Mouse (Mus musculus) midbrain, embryonic 16.5 days (tissue): ENCODE data around the gene Ptger3. TPM values are rescaled to one million over a fixed set of nuclear protein-coding genes. Genes with fewer than 3 reads are reported as not detected.

Experiments
- ATAC-seq: fragments of 200-750 bp; cut with Nextera tagmentation; 2 replicates; pipeline ENCODE4 v1.8.0; 2017; ENCODE audit warnings: moderate TSS enrichment
- H3K27ac ChIP-seq: fragments of 300-500 bp; sonication (generic); 2 replicates; pipeline ENCODE4 v1.5.1; 2014; ENCODE audit warnings: mild to moderate bottlenecking, low read length, mixed read lengths
- H3K27me3 ChIP-seq: fragments of 300-500 bp; sonication (generic); 2 replicates; pipeline ENCODE4 v1.6.1; 2014; ENCODE audit warnings: low read depth, low read length, mixed read lengths; ENCODE audit not compliant: control insufficient read depth, insufficient read depth
- H3K36me3 ChIP-seq: fragments of 300-500 bp; sonication (generic); 2 replicates; pipeline ENCODE4 v1.6.1; 2014; ENCODE audit warnings: mild to moderate bottlenecking, low read length, moderate library complexity, mixed read lengths; ENCODE audit not compliant: control insufficient read depth, insufficient read depth
- H3K4me1 ChIP-seq: fragments of 300-500 bp; sonication (generic); 2 replicates; pipeline ENCODE4 v1.6.1; 2014; ENCODE audit warnings: mild to moderate bottlenecking, low read length, mixed read lengths; ENCODE audit not compliant: control insufficient read depth, insufficient read depth
- H3K4me2 ChIP-seq: fragments of 300-500 bp; sonication (generic); 2 replicates; pipeline ENCODE4 v1.6.1; 2014; ENCODE audit warnings: mild to moderate bottlenecking, low read length, mixed read lengths
- H3K4me3 ChIP-seq: fragments of 300-500 bp; sonication (generic); 2 replicates; pipeline ENCODE4 v1.5.1; 2014; ENCODE audit warnings: low read depth, mild to moderate bottlenecking, low read length, moderate library complexity, mixed read lengths
- H3K9ac ChIP-seq: fragments of 300-500 bp; sonication (generic); 2 replicates; pipeline ENCODE4 v1.6.1; 2014; ENCODE audit warnings: low read depth, low read length, mixed read lengths
- H3K9me3 ChIP-seq: fragments of 300-500 bp; sonication (generic); replicated peaks from 2 replicates; pipeline ENCODE4 v1.6.1; 2014; ENCODE audit warnings: mild to moderate bottlenecking, low read length, mixed read lengths; ENCODE audit not compliant: control insufficient read depth, poor library complexity, severe bottlenecking
- WGBS: fragments of 180-500 bp; shearing (Covaris S2); extraction: QIAGEN DNeasy Blood & Tissue Kit; methylation state at CpG from one replicate; pipeline ENCODE4 v1.1.7; 2014; 5-methylcytosine and 5-hydroxymethylcytosine counted together
- polyA plus RNA-seq: library from polyadenylated mRNA; unstranded; fragments of >200 nt; fragmentation: Nextera tagmentation; extraction: Ambion mirVana; gene quantifications from 2 replicates; pipeline ENCODE4 v1.2.1, GENCODE M21; 2015

Ptger3 gene
- polyA plus RNA-seq, 1 experiment from 2014 or later, result 4.5 TPM

- 77% methylated on average over 3 of the region's 3 CpGs for WGBS
- no peaks in the 10 kb centered on the region for H3K27me3 ChIP-seq
- H3K27ac ChIP-seq, result no peak overlapping the region
- H3K4me2 ChIP-seq, result no peak overlapping the region
- H3K36me3 ChIP-seq, result no peaks in the 10 kb centered on the region
- no peak overlapping the region for H3K9ac ChIP-seq
- no peaks in the 10 kb centered on the region for H3K9me3 ChIP-seq
- no peaks in the 10 kb centered on the region for H3K4me1 ChIP-seq
- no peak overlapping the region for H3K4me3 ChIP-seq
- no peak for ATAC-seq
These were observed 60.7 kb downstream of the Ptger3 start for GRCm38 (mm10) chr3:157627407-157627806.

- Histone ChIP-seq H3K4me3 (no peak overlapping the region), H3K4me1 (no peaks in the 10 kb centered on the region), H3K4me2 (no peak overlapping the region), H3K9ac (no peak overlapping the region), H3K27ac (no peak overlapping the region), H3K36me3 (no peaks in the 10 kb centered on the region), H3K9me3 (no peaks in the 10 kb centered on the region), H3K27me3 (no peaks in the 10 kb centered on the region)
- ATAC-seq, result no peak
- 90% methylated on average over 5 of the region's 5 CpGs for WGBS
These were observed 64.0 kb downstream of the Ptger3 start for GRCm38 (mm10) chr3:157630671-157631070.

GRCm38 (mm10) chr3:157631383-157631782 is 64.7 kb downstream of the Ptger3 start:
- Histone ChIP-seq H3K27me3 (no peaks in the 10 kb centered on the region), H3K4me3 (no peak overlapping the region), H3K27ac (no peak overlapping the region), H3K9me3 (no peaks in the 10 kb centered on the region), H3K36me3 (no peaks in the 10 kb centered on the region), H3K4me2 (no peak overlapping the region), H3K9ac (no peak overlapping the region), H3K4me1 (no peaks in the 10 kb centered on the region)
- WGBS, result 83% methylated on average over 2 of the region's 2 CpGs
- no peak for ATAC-seq

- no peaks in the 10 kb centered on the region for H3K9me3 ChIP-seq
- H3K9ac ChIP-seq, result no peak overlapping the region
- H3K4me3 ChIP-seq, result no peak overlapping the region
- H3K4me1 ChIP-seq, result no peaks in the 10 kb centered on the region
- H3K27ac ChIP-seq, result no peak overlapping the region
- ATAC-seq, result no peak
- no peaks in the 10 kb centered on the region for H3K36me3 ChIP-seq
- 89% methylated on average over 3 of the region's 3 CpGs for WGBS
- H3K4me2 ChIP-seq, result no peak overlapping the region
- H3K27me3 ChIP-seq, result no peaks in the 10 kb centered on the region
These were observed 67.7 kb downstream of the Ptger3 start for GRCm38 (mm10) chr3:157634431-157634830.

GRCm38 (mm10) chr3:157635713-157636112 is 69.0 kb downstream of the Ptger3 start:
- Histone ChIP-seq H3K27ac (no peak overlapping the region), H3K4me2 (no peak overlapping the region), H3K9me3 (no peaks in the 10 kb centered on the region), H3K4me1 (no peaks in the 10 kb centered on the region), H3K9ac (no peak overlapping the region), H3K4me3 (no peak overlapping the region), H3K27me3 (no peaks in the 10 kb centered on the region), H3K36me3 (no peaks in the 10 kb centered on the region)
- ATAC-seq, result no peak
- 80% methylated on average over 4 of the region's 4 CpGs for WGBS

GRCm38 (mm10) chr3:157636887-157637286 is 70.2 kb downstream of the Ptger3 start:
- Histone ChIP-seq H3K9me3 (no peaks in the 10 kb centered on the region), H3K36me3 (no peaks in the 10 kb centered on the region), H3K9ac (no peak overlapping the region), H3K4me1 (no peaks in the 10 kb centered on the region), H3K4me2 (no peak overlapping the region), H3K4me3 (no peak overlapping the region), H3K27ac (no peak overlapping the region), H3K27me3 (no peaks in the 10 kb centered on the region)
- no peak for ATAC-seq

GRCm38 (mm10) chr3:157637341-157637740 is 70.6 kb downstream of the Ptger3 start:
- H3K9ac ChIP-seq, result no peak overlapping the region
- no peak overlapping the region for H3K27ac ChIP-seq
- H3K4me2 ChIP-seq, result no peak overlapping the region
- ATAC-seq, result no peak
- no peaks in the 10 kb centered on the region for H3K36me3 ChIP-seq
- H3K9me3 ChIP-seq, result no peaks in the 10 kb centered on the region
- H3K4me1 ChIP-seq, result no peaks in the 10 kb centered on the region
- WGBS, result 65% methylated on average over 2 of the region's 2 CpGs
- no peak overlapping the region for H3K4me3 ChIP-seq
- H3K27me3 ChIP-seq, result no peaks in the 10 kb centered on the region

GRCm38 (mm10) chr3:157641634-157642033 is 74.9 kb downstream of the Ptger3 start:
- 87% methylated on average over 4 of the region's 4 CpGs for WGBS
- no peak overlapping the region for H3K4me2 ChIP-seq
- ATAC-seq, result no peak

GRCm38 (mm10) chr3:157661622-157662021 is 94.9 kb downstream of the Ptger3 start:
- H3K4me1 ChIP-seq, result 0 out of 2 replicates have a peak, but pooled peaks cover 2% of the 10 kb centered on the region
- no peak for ATAC-seq

More at GRCm38 (mm10) chr3:157641634-157642033, 74.9 kb downstream of the Ptger3 start:
- no peaks in the 10 kb centered on the region for H3K4me1 ChIP-seq
- H3K9me3 ChIP-seq, result no peaks in the 10 kb centered on the region
- no peak overlapping the region for H3K4me3 ChIP-seq
- no peak overlapping the region for H3K9ac ChIP-seq
- no peaks in the 10 kb centered on the region for H3K27me3 ChIP-seq
- H3K36me3 ChIP-seq, result no peaks in the 10 kb centered on the region
- no peak overlapping the region for H3K27ac ChIP-seq

More at GRCm38 (mm10) chr3:157661622-157662021, 94.9 kb downstream of the Ptger3 start:
- Histone ChIP-seq H3K36me3 (no peaks in the 10 kb centered on the region), H3K4me3 (no peak overlapping the region), H3K9me3 (no peaks in the 10 kb centered on the region), H3K27ac (no peak overlapping the region), H3K27me3 (no peaks in the 10 kb centered on the region), H3K9ac (no peak overlapping the region), H3K4me2 (no peak overlapping the region)
- WGBS, result 61% methylated on average over 7 of the region's 7 CpGs
